In the genomic region with DNA sequence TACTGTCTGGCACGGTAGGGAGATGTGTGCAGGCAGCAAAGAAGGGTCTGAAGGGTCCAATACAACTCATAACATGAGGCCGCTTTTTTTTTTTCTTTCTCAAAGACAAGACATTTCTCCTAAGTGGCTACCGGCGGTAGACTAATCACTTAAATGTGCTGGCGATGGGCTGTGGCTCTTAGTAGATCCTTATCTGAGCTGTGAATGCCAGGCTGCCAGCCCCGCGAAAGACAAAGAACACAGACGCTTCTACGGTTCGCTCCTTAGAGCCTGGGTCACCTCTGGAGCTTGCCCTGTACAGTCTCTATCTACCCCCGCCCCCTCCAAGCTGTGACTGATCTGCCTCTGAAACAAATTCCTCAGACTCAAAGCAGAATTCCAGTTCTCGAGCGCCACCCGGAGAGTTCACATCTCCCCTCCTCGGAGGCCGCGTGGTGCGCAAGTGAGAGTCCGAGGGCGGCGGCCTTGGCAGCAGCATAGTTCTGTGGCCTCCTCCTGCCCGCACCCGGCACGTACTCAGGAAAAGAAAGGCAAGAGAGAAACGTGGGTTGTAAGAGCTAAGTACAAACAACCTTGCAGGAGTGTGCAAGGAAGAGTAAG, we compare ENCODE assay signal across 8 mouse cellular contexts. TPM values are rescaled to one million over a fixed set of nuclear protein-coding genes. Genes with fewer than 3 reads are reported as not detected.
A peak's percentile ranks its signal among the peaks of the same experiment; 100 is the strongest.
DNase-seq lines count a peak whose midpoint lies in the region; ATAC-seq and TF ChIP-seq lines count a peak whose summit lies in the region.

No protein-coding gene starts in this region.

- DNase-seq in spleen, adult 2 months (ENCODE audit: low read depth in 1 of 2, low spot score in 2 of 2): no peak
- no peak for DNase-seq in spleen, adult 18-20 months
- peak; percentile 71 for DNase-seq in embryonic facial prominence, embryonic 14.5 days (ENCODE audit: low spot score)
- DNase-seq in kidney, postnatal 14 days: peak; percentile 72
- peak; percentile 73 to 81 for DNase-seq in lung, postnatal 4 days
- DNase-seq in thymus, postnatal 10 days (ENCODE audit: low spot score in 2 of 2): peak; percentile 14 to 20
- DNase-seq in c-Kit-positive CD71-positive TER-119-positive erythroid progenitor cells, embryonic 14.5 days (ENCODE audit: low spot score): no peak

- no peak for TF ChIP-seq CTCF in spleen, adult 2 months (IDR thresholded peaks at IDR 0.05; ENCODE audit: extremely low read depth, insufficient read depth, insufficient read length, insufficient replicate concordance)

- peak overlapping the region; percentile 5; the same call in 1 of the 2 replicates for H3K4me3 ChIP-seq in spleen, adult 2 months (ENCODE audit: extremely low read depth, insufficient read depth, insufficient read length)
- H3K4me3 ChIP-seq in embryonic facial prominence, embryonic 14.5 days (ENCODE audit: low read depth, low read length): peak overlapping the region; percentile 48
- peak overlapping the region; percentile 55 for H3K4me3 ChIP-seq in heart, embryonic 15.5 days

- 14% methylated on average over 25 of the region's 25 CpGs for WGBS in spleen, adult 2 months
- WGBS in embryonic facial prominence, embryonic 14.5 days: 10% methylated on average over 25 of the region's 25 CpGs
- WGBS in heart, embryonic 15.5 days: 5% methylated on average over 25 of the region's 25 CpGs

- H3K36me3 ChIP-seq in spleen, adult 2 months (ENCODE audit: control insufficient read depth, insufficient read depth, low read length): no peaks in the 10 kb centered on the region
- H3K36me3 ChIP-seq in embryonic facial prominence, embryonic 14.5 days (ENCODE audit: control insufficient read depth, insufficient read depth, low read length): no peaks in the 10 kb centered on the region
- no peaks in the 10 kb centered on the region for H3K36me3 ChIP-seq in heart, embryonic 15.5 days

- peak; percentile 28; the same call in 1 of the 2 replicates for ATAC-seq in embryonic facial prominence, embryonic 14.5 days (ENCODE audit: low read depth)
- peak; percentile 24 for ATAC-seq in heart, embryonic 15.5 days (replicated peaks; ENCODE audit: insufficient number of reproducible peaks, insufficient read depth, low FRiP score, low read depth)

- peaks cover 4% of the 10 kb centered on the region; the same call in 1 of the 2 replicates for H3K4me1 ChIP-seq in spleen, adult 2 months (ENCODE audit: control insufficient read depth, insufficient read depth, insufficient read length)
- H3K4me1 ChIP-seq in embryonic facial prominence, embryonic 14.5 days (ENCODE audit: control insufficient read depth, insufficient read depth, low read length): peaks cover 17% of the 10 kb centered on the region; the same call in 1 of the 2 replicates
- peaks cover 34% of the 10 kb centered on the region for H3K4me1 ChIP-seq in heart, embryonic 15.5 days (replicated peaks)

- H3K4me2 ChIP-seq in embryonic facial prominence, embryonic 14.5 days (ENCODE audit: low read depth, low read length): peak overlapping the region; percentile 64
- peak overlapping the region; percentile 69 for H3K4me2 ChIP-seq in heart, embryonic 15.5 days

- H3K9ac ChIP-seq in embryonic facial prominence, embryonic 14.5 days (ENCODE audit: low read depth, low read length): 0 out of 2 replicates have a peak overlapping the region, but pooled peaks have one; percentile 34
- H3K9ac ChIP-seq in heart, embryonic 15.5 days: peak overlapping the region; percentile 66; the same call in 1 of the 2 replicates

- H3K27me3 ChIP-seq in spleen, adult 2 months (ENCODE audit: control insufficient read depth, insufficient read depth, low read length): no peaks in the 10 kb centered on the region
- H3K27me3 ChIP-seq in embryonic facial prominence, embryonic 14.5 days (replicated peaks; ENCODE audit: control insufficient read depth, insufficient read depth, low read length): peaks cover 69% of the 10 kb centered on the region
- peaks cover 41% of the 10 kb centered on the region for H3K27me3 ChIP-seq in heart, embryonic 15.5 days

- H3K27ac ChIP-seq in spleen, adult 2 months (ENCODE audit: insufficient read depth, low read length): peak overlapping the region; percentile 95
- H3K27ac ChIP-seq in embryonic facial prominence, embryonic 14.5 days (replicated peaks; ENCODE audit: low read depth, low read length): peak overlapping the region; percentile 88
- peak overlapping the region; percentile 93 for H3K27ac ChIP-seq in heart, embryonic 15.5 days

- TF ChIP-seq POLR2A in spleen, adult 2 months (IDR thresholded peaks at IDR 0.05; ENCODE audit: low read depth, low read length): no peak

- no peaks in the 10 kb centered on the region for H3K9me3 ChIP-seq in embryonic facial prominence, embryonic 14.5 days (ENCODE audit: control insufficient read depth, low read length)
- no peaks in the 10 kb centered on the region for H3K9me3 ChIP-seq in heart, embryonic 15.5 days (replicated peaks)

RNA-seq across cellular contexts. Expression of gene Bcor, which starts 2.7 kb away (rescaled TPM):
- polyA plus RNA-seq in spleen, adult 2 months (2012; rRNA removed): 12.8 and 15.6 TPM in 2 replicates
- polyA plus RNA-seq in embryonic facial prominence, embryonic 14.5 days (2014; fragmentation: Nextera tagmentation; extraction: Ambion mirVana): 15.0 and 17.7 TPM in 2 replicates
- 11.7 and 14.9 TPM in 2 replicates for polyA plus RNA-seq in heart, embryonic 15.5 days (2015; fragmentation: Nextera tagmentation; extraction: Ambion mirVana)

Comparison
In these comparisons a context has a peak if more than half of its experiments do, and no peak if none do; other contexts are left out.
1. DNase-seq: peak in embryonic facial prominence, embryonic 14.5 days (single experiment), kidney, postnatal 14 days (single experiment), lung, postnatal 4 days (2 of 2) and thymus, postnatal 10 days (2 of 2); none in spleen, adult 2 months (0 of 2), spleen, adult 18-20 months (0 of 2) and c-Kit-positive CD71-positive TER-119-positive erythroid progenitor cells, embryonic 14.5 days (single experiment).
2. H3K4me3 ChIP-seq: peak in every context shown above with its lines; median percentile 55 in heart, embryonic 15.5 days; 48 in embryonic facial prominence, embryonic 14.5 days; 5 in spleen, adult 2 months.
3. Peak in every context shown above with its lines, with median percentiles within 50 percentile points of each other: H3K27ac ChIP-seq.